Mouse (Mus musculus) ES-E14 (cell line): ENCODE measurements around the gene Mrpl57.

ENCODE experiments used
- HCFC1 ChIP-seq: IDR thresholded peaks from 2 replicates; pipeline ENCODE4 v1.6.1; 2012; ENCODE audit warnings: low read length, inconsistent platforms, borderline replicate concordance; ENCODE audit not compliant: insufficient read depth
- MAFK ChIP-seq: IDR thresholded peaks from 2 replicates; pipeline ENCODE4 v1.6.1; 2014; ENCODE audit warnings: mild to moderate bottlenecking, low read depth, low read length, inconsistent platforms; ENCODE audit not compliant: insufficient read depth
- ZC3H11A ChIP-seq: IDR thresholded peaks from 2 replicates; pipeline ENCODE4 v1.6.1; 2012; ENCODE audit warnings: low read depth, mild to moderate bottlenecking, inconsistent platforms, low read length, borderline replicate concordance

DNA sequence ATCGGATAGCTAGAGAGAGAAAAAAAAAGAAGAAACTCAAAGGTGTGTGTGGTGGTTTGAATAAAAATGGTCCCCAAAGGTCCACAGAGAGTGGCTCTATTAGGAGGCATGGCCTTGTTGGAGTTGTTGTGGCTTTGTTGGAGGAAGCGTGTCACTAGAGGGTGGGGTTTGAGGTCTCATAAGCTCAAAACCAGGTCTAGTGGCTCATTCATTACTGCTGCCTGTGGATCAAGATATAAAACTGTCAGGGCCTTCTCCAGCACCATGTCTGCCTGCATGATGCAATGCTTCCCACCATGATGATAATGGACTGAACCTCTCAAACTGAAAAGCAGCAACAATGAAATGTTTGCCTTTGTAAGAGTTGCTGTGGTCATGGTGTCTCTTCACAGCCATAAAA, 32.6 kb downstream of the Mrpl57 start:
- no peak for TF ChIP-seq HCFC1
- no peak for TF ChIP-seq MAFK
- no peak for TF ChIP-seq ZC3H11A
